Mouse (Mus musculus) CH12.LX (cell line): ENCODE measurements at regions not wholly inside any gene's neighbourhood (a gene's known extent, or its start where the extent isn't known, plus 50 kb on each side); places are given as distances from the start of the nearest gene placed in this dataset.

Experiments
- DNase-seq: peaks from one replicate; pipeline ENCODE4 v3.0.0-alpha.2; 2013; ENCODE audit errors: extremely low read depth
- H3K27ac ChIP-seq: 2 replicates; pipeline ENCODE4 v1.5.1; 2012; ENCODE audit warnings: low read depth, mild to moderate bottlenecking, control low read depth, moderate library complexity; ENCODE audit not compliant: insufficient read depth
- H3K27me3 ChIP-seq: replicated peaks from 2 replicates; pipeline ENCODE3; 2012; ENCODE audit warnings: inconsistent platforms
- H3K36me3 ChIP-seq, 2 experiments: replicated peaks in 1 of 2; 2 replicates each; pipeline versions ENCODE3 to v1.6.1; 2012; ENCODE audit warnings: inconsistent platforms in 1 of 2, low read length in 1 of 2, mild to moderate bottlenecking in 1 of 2, mixed read lengths in 1 of 2, moderate library complexity in 1 of 2; ENCODE audit not compliant: control insufficient read depth in 1 of 2, insufficient read depth in 1 of 2
- H3K4me1 ChIP-seq, 2 experiments: 2 replicates each; pipeline ENCODE4 v1.6.1; 2012; ENCODE audit warnings: inconsistent platforms in 1 of 2, moderate library complexity in 1 of 2; ENCODE audit not compliant: insufficient read depth in 2 of 2, control insufficient read depth in 1 of 2
- H3K4me2 ChIP-seq: 2 replicates; pipeline ENCODE4 v1.6.1; 2012; ENCODE audit warnings: low read depth, mild to moderate bottlenecking, control low read depth; ENCODE audit not compliant: poor library complexity, insufficient read depth, severe bottlenecking
- H3K4me3 ChIP-seq, 3 experiments: fragments of 150-350 bp in 1 of 3; sonication (generic) in 1 of 3; replicated peaks in 1 of 3; 2 replicates each; pipeline versions ENCODE3 to v1.5.1; 2011 to 2012; ENCODE audit warnings: low read depth in 2 of 3, low read length in 2 of 3, mild to moderate bottlenecking in 2 of 3, moderate library complexity in 2 of 3, control low read depth in 1 of 3, improper control_type of control experiment in 1 of 3, inconsistent platforms in 1 of 3, mixed read lengths in 1 of 3; ENCODE audit not compliant: poor library complexity in 1 of 3
- H3K79me2 ChIP-seq: replicated peaks from 2 replicates; pipeline ENCODE4 v1.6.1; 2012; ENCODE audit warnings: mild to moderate bottlenecking, moderate library complexity; ENCODE audit not compliant: control insufficient read depth, poor library complexity, insufficient read depth, severe bottlenecking; ENCODE audit errors: extremely low read depth
- H3K9ac ChIP-seq: 2 replicates; pipeline ENCODE4 v1.6.1; 2012; ENCODE audit warnings: low read depth, mild to moderate bottlenecking, control low read depth, moderate library complexity; ENCODE audit not compliant: insufficient read depth
- H3K9me3 ChIP-seq: replicated peaks from 2 replicates; pipeline ENCODE3; 2012; ENCODE audit warnings: low read length, inconsistent platforms, mixed read lengths
- CTCF ChIP-seq, 2 experiments: IDR thresholded peaks in 1 of 2; conservative IDR thresholded peaks in 1 of 2; 2 replicates each; pipeline ENCODE4 v1.5.1; 2011 to 2012; ENCODE audit warnings: low read depth in 2 of 2, low read length in 2 of 2, improper control_type of control experiment in 1 of 2, inconsistent platforms in 1 of 2, mild to moderate bottlenecking in 1 of 2, moderate library complexity in 1 of 2
- EP300 ChIP-seq: IDR thresholded peaks from 2 replicates; pipeline ENCODE4 v1.6.1; 2011; ENCODE audit warnings: low read length, improper control_type of control experiment
- ETS1 ChIP-seq: conservative IDR thresholded peaks from 2 replicates; pipeline ENCODE4 v1.6.1; 2012; ENCODE audit warnings: low read depth, mild to moderate bottlenecking, inconsistent platforms, low read length, improper control_type of control experiment, moderate library complexity
- GABPA ChIP-seq: IDR thresholded peaks from 2 replicates; pipeline ENCODE4 v1.6.1; 2012; ENCODE audit warnings: low read depth, low read length, improper control_type of control experiment, inconsistent platforms; ENCODE audit not compliant: insufficient replicate concordance
- HCFC1 ChIP-seq: IDR thresholded peaks from 2 replicates; pipeline ENCODE4 v1.6.1; 2012; ENCODE audit warnings: low read depth, mild to moderate bottlenecking, inconsistent platforms, low read length, improper control_type of control experiment
- JUND ChIP-seq: conservative IDR thresholded peaks from 2 replicates; pipeline ENCODE4 v1.6.1; 2011; ENCODE audit warnings: low read depth, low read length, improper control_type of control experiment
- KAT2A ChIP-seq: IDR thresholded peaks from 2 replicates; pipeline ENCODE4 v1.6.1; 2012; ENCODE audit warnings: low read length, improper control_type of control experiment, inconsistent platforms; ENCODE audit not compliant: insufficient replicate concordance
- MAFK ChIP-seq: IDR thresholded peaks from 2 replicates; pipeline ENCODE4 v1.6.1; 2011; ENCODE audit warnings: low read length, improper control_type of control experiment; ENCODE audit not compliant: insufficient replicate concordance
- MAX ChIP-seq: IDR thresholded peaks from 2 replicates; pipeline ENCODE4 v1.6.1; 2011; ENCODE audit warnings: low read length, improper control_type of control experiment
- MAZ ChIP-seq: IDR thresholded peaks from 2 replicates; pipeline ENCODE4 v1.6.1; 2012; ENCODE audit warnings: low read depth, mild to moderate bottlenecking, inconsistent platforms, low read length, improper control_type of control experiment, moderate library complexity
- MEF2A ChIP-seq: IDR thresholded peaks from 2 replicates; pipeline ENCODE4 v1.6.1; 2014; ENCODE audit warnings: low read depth, mild to moderate bottlenecking, inconsistent platforms, low read length, improper control_type of control experiment, borderline replicate concordance
- MXI1 ChIP-seq: IDR thresholded peaks from 2 replicates; pipeline ENCODE4 v1.6.1; 2011; ENCODE audit warnings: mild to moderate bottlenecking, low read depth, low read length, improper control_type of control experiment
- MYC ChIP-seq: IDR thresholded peaks from 2 replicates; pipeline ENCODE4 v1.6.1; 2011; ENCODE audit warnings: low read depth, mild to moderate bottlenecking, improper control_type of control experiment, low read length
- NELFE ChIP-seq: IDR thresholded peaks from 2 replicates; pipeline ENCODE4 v1.6.1; 2011; ENCODE audit warnings: low read depth, low read length, improper control_type of control experiment
- NRF1 ChIP-seq: IDR thresholded peaks from 2 replicates; pipeline ENCODE4 v1.6.1; 2014; ENCODE audit warnings: low read depth, mild to moderate bottlenecking, inconsistent platforms, low read length, improper control_type of control experiment, moderate library complexity
- PAX5 ChIP-seq: IDR thresholded peaks from 2 replicates; pipeline ENCODE4 v1.6.1; 2012; ENCODE audit warnings: low read length, inconsistent platforms, mixed read lengths
- POLR2A ChIP-seq: IDR thresholded peaks from 2 replicates; pipeline ENCODE4 v1.6.1; 2011; ENCODE audit warnings: low read depth, mild to moderate bottlenecking, improper control_type of control experiment, low read length
- POLR2AphosphoS2 ChIP-seq: IDR thresholded peaks from 2 replicates; pipeline ENCODE4 v1.6.1; 2011; ENCODE audit warnings: low read depth, low read length, improper control_type of control experiment
- RAD21 ChIP-seq: IDR thresholded peaks from 2 replicates; pipeline ENCODE4 v1.6.1; 2011; ENCODE audit warnings: low read depth, mild to moderate bottlenecking, low read length, improper control_type of control experiment, moderate library complexity
- RCOR1 ChIP-seq: conservative IDR thresholded peaks from 2 replicates; pipeline ENCODE4 v1.6.1; 2012; ENCODE audit warnings: low read depth, mild to moderate bottlenecking, inconsistent platforms, low read length, improper control_type of control experiment
- SIN3A ChIP-seq: IDR thresholded peaks from 2 replicates; pipeline ENCODE4 v1.6.1; 2012; ENCODE audit warnings: low read length, improper control_type of control experiment, inconsistent platforms
- TBP ChIP-seq: conservative IDR thresholded peaks from 2 replicates; pipeline ENCODE4 v1.6.1; 2011; ENCODE audit warnings: low read depth, low read length, improper control_type of control experiment
- UBTF ChIP-seq: IDR thresholded peaks from 2 replicates; pipeline ENCODE4 v1.6.1; 2012; ENCODE audit warnings: low read depth, mild to moderate bottlenecking, inconsistent platforms, low read length, improper control_type of control experiment, moderate library complexity
- USF1 ChIP-seq: IDR thresholded peaks from 2 replicates; pipeline ENCODE4 v1.6.1; 2014; ENCODE audit warnings: low read depth, mild to moderate bottlenecking, inconsistent platforms, low read length, improper control_type of control experiment
- ZKSCAN1 ChIP-seq: IDR thresholded peaks from 2 replicates; pipeline ENCODE4 v1.6.1; 2012; ENCODE audit warnings: low read depth, inconsistent platforms, low read length, improper control_type of control experiment, borderline replicate concordance
- dilution Hi-C: fragments of 300-500 bp; cut with MboI; formaldehyde crosslinking; loops from 2 replicates; pipeline ENCODE4 v1.14.3; 2020; ENCODE audit warnings: low sequenced_read_pairs; ENCODE audit not compliant: extremely low pct_unique_long_range_greater_than_20kb, extremely low pct_ligation_motif_present
- in situ Hi-C: fragments of 300-500 bp; cut with MboI; formaldehyde crosslinking; loops from 3 replicates; pipeline ENCODE4 v1.14.3; 2019; ENCODE audit warnings: low sequenced_read_pairs, low pct_ligation_motif_present, low pct_unique_long_range_greater_than_20kb, mixed read lengths

- TF ChIP-seq GABPA: no peak
- TF ChIP-seq MXI1: peak; percentile 23; the same call in 1 of the 2 replicates
- TF ChIP-seq MAZ: no peak
- TF ChIP-seq TBP: peak; percentile 79
- TF ChIP-seq ETS1: peak; percentile 77
- TF ChIP-seq MYC: peak; percentile 69; the same call in 1 of the 2 replicates
- peak; percentile 78 for TF ChIP-seq MEF2A
- TF ChIP-seq CTCF (conservative IDR thresholded peaks at IDR 0.05 in 1 of 2, IDR thresholded peaks at IDR 0.05 in 1 of 2; ENCODE audit: low read depth in 2 of 2, low read length in 2 of 2): no peak
- TF ChIP-seq USF1: no peak
Observed at GRCm38 (mm10) chr9:14087874-14088273, 187.0 kb upstream of the Sesn3 start (continued).

GRCm38 (mm10) chr9:14089791-14090256, 185.0 kb upstream of the Sesn3 start:
- Histone ChIP-seq H3K27me3 (no peaks in the 10 kb centered on the region), H3K4me1 (peaks cover 33 to 76% of the 10 kb centered on the region in 2 experiments), H3K79me2 (no peaks in the 10 kb centered on the region), H3K27ac (no peak overlapping the region), H3K4me2 (no peak overlapping the region), H3K9me3 (no peaks in the 10 kb centered on the region), H3K36me3 (no peaks in the 10 kb centered on the region), H3K9ac (no peak overlapping the region), H3K4me3 (no peak overlapping the region)
- dilution Hi-C loops: no loop called here
- TF ChIP-seq ETS1 (no peak), HCFC1 (no peak), POLR2A (no peak), UBTF (no peak), MAFK (no peak), JUND (no peak), RAD21 (no peak), EP300 (no peak), PAX5 (no peak), POLR2AphosphoS2 (no peak), NELFE (no peak), GABPA (no peak), MYC (no peak), RCOR1 (no peak)
- in situ Hi-C loops: no loop called here
- no peak for DNase-seq

- Histone ChIP-seq H3K9me3 (no peaks in the 10 kb centered on the region), H3K9ac (no peak overlapping the region), H3K4me3 (no peak overlapping the region), H3K4me1 (peaks cover 33 to 76% of the 10 kb centered on the region in 2 experiments), H3K79me2 (no peaks in the 10 kb centered on the region), H3K27ac (no peak overlapping the region), H3K36me3 (no peaks in the 10 kb centered on the region), H3K27me3 (no peaks in the 10 kb centered on the region), H3K4me2 (no peak overlapping the region)
- in situ Hi-C loops: no loop called here
- TF ChIP-seq USF1: no peak
- TF ChIP-seq NRF1: no peak
- no peak for TF ChIP-seq KAT2A
- TF ChIP-seq MAX: no peak
- TF ChIP-seq JUND: no peak
- TF ChIP-seq ZKSCAN1: no peak
- no peak for TF ChIP-seq UBTF
- TF ChIP-seq MEF2A: no peak
- TF ChIP-seq GABPA: no peak
- no peak for TF ChIP-seq SIN3A
- TF ChIP-seq POLR2AphosphoS2: no peak
- no peak for TF ChIP-seq POLR2A
- dilution Hi-C loops: no loop called here
- no peak for DNase-seq
Observed at GRCm38 (mm10) chr9:14090454-14090853, 184.4 kb upstream of the Sesn3 start.
